Mouse (Mus musculus): ENCODE results near the gene Ugt1a6b.

DNA sequence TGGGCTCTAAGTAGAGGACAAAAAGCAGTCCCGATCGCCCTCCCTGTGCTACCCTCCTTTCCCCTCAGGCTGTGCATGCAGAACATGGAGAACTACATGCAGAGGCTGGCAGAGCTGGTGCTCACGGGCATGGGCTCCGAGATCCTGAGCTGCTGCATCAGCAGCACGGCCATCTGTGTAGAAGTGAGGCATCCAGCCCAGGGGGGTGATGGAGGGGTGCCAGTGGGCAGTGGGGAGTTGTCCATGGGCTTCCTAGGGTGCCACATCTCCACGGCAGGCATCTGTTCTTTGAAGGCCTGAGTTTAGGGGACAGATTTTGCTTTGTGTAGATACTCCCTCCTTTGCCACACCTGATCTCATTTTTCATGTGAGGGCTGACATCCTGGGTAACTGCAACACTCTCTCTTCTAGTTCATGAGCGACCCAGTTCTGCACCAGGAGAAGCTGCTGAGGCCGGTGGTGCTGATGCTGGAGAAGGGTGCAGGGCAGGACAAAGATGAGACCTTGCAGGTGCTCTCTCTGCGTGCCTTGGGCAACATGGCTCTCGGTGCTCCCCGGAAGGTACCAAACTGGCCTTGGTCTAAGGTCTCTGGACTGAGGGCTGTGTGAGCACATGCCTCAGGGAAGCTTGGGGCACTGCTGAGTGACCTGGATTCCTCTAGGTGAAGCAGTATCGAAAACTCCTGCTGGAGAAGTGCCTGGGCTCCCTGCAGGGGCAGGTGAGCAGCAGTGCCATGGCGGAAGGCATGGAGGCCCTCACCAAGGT, 153.1 kb downstream of the Ugt1a6b start:
- TF ChIP-seq CTCF (IDR thresholded peaks at IDR 0.05; ENCODE audit: low read depth) (no peak), EP300 (optimal IDR thresholded peaks at IDR 0.05) (no peak)
